Mouse (Mus musculus): ENCODE measurements at regions not wholly inside any gene's neighbourhood (a gene's known extent, or its start where the extent isn't known, plus 50 kb on each side); places are given as distances from the start of the nearest gene placed in this dataset.
A peak's percentile ranks its signal among the peaks of the same experiment; 100 is the strongest.
"Not testable (repeated sequence)": the region's sequence is repeated elsewhere in the genome, so short reads cannot be mapped to it uniquely, and the experiment has no call there.

DNA sequence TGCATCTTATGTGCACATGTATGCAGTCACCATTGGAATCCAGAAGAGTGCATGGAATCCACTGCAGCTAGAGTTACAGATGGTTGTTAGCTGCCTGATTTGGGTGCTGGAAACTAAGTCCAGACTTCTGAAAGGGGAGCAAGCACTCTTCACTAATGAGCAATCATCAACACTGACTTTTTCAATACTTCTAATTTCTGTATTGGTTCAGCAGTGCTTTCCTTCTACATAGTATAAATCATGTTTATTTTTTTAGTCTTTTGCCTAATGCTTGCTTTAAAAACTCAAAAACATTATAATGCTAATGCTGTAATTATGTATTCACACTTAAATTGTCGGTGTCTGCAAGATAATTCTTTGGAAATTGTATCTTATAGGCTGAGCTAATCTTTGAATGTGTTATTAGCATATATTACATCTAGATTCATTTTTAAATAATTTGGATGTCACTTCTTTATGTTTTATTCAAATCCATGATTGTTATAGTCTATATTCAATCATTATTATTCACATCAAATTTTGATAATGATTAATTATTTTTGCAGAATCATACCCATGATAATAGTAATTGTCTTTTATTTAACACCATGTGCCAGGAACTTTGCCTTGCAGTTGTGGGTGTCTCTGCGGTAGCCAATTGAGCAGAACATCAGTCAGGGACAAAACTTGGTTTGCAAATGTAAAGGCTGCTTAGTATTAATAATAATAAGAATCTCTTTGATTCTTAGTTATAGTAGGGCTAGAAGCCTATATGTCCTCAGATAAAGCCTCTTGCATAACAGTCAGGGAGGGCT is 172.7 kb upstream of the Cntnap5b start:
- DNase-seq: no peak

DNA sequence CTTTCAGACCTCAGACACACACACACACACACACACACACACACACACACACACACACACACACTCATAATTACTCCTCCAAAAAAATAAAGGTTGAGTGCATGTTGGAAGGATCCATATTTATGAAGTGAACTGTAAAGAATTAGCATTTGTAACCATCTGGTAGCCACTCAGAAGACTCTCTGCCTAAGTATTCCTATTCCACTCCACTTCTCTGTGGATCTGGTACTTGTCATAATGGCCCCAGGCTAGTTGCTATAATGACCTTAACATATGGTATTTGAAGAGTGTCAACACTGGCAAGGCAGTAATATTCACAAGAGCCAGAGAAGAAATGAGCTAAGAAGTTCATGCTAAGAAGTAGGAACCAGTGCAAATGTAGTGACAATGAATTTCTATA is 167.4 kb upstream of the Cntnap5b start:
- DNase-seq: no peak

DNA sequence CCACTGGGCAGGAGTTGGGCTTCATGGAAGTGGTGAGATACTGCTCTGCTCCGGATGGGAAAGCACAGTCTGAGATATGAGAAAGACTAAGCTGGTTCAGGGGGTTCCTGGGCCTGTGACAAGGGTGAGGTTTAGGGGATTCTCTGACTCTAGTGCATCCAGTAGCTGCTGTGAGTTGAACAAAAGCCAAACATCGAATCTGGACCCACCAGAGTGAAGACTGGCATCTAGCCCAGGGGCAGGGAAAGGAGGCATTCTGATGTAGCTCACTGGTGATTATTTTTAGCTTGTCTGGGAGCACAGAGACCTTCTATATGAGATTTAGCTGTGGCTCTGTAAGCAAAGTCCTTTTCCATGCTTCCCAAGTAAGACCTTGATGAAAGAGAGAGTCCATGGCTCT is 153.3 kb upstream of the Cntnap5b start:
- DNase-seq: peak; percentile 44 to 62

DNA sequence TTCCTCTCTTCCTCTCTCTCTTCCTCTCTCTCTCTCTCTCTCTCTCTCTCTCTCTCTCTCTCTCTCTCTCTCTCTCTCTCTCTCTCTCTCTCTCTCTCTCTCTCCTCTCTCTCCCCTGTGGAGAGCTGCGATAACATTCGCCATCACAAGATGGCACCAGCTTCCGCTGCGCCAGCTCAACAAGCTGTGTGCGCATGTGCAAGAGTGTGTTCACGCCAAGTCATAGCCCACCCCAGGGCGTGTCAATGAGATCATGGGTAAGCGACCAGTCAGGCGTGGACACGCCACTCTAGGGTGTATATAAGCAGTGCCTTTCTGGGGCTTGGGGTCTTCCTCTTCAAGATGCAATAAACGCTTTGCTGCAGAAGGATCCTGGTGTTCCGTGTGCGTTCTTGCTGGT is 141.6 kb upstream of the Cntnap5b start:
- not testable (repeated sequence) for DNase-seq

DNA sequence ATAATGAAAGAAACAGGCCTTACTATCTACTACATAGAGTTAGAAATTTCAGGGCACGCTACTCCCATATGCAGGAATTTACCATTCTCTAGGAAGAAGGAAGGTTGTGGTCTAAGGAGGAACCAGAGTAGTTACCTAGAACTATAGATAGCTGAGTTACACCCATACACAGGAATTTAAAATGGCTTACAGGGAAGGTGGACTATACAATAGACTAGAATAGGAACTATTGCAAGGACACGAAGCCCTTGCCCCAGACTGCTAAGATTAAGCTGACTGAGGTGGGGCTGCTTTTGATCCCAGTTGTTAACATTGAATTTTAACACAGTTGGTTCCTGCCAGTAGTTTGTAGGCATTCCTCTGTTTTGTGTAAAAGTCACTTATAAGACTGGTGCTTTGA is 108.9 kb upstream of the Cntnap5b start:
- DNase-seq: no peak

DNA sequence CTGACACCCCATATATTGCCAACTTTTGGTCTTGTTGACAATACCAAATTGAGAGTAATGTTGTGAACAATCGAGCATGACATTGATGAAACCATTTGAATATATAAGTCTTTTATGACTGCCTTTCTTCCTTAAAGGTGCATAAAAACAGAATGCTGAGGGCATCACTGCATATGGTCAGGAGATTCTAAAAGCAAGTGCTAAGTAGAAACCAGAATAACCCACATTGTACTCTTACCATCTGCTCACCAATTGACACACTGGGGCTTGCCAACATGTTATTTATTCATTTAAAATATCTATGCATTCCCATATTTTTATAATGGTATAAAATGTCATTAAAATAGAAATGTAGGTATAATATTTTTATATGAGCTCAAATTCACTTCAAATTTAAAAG is 92.6 kb upstream of the Cntnap5b start:
- no peak for DNase-seq

DNA sequence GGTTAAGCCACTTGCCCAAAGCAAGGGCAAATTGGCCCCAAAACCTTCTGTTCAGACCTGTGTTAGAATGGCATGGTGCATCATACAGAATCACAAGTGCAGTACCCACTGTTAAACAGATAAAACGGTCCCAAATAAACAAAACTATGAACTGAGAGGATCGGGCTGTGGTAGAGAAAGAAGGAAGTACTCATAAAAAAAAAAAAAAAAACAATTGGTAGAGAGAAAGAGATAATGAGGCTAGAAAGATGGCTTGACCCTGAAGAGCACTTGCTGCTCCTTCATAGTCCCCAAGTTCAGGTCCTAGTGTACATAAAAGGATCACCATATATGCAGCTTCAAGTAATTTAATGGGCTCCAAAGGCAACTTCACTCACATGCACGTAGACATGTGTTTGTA is 75.5 kb upstream of the Cntnap5b start:
- no peak for DNase-seq

DNA sequence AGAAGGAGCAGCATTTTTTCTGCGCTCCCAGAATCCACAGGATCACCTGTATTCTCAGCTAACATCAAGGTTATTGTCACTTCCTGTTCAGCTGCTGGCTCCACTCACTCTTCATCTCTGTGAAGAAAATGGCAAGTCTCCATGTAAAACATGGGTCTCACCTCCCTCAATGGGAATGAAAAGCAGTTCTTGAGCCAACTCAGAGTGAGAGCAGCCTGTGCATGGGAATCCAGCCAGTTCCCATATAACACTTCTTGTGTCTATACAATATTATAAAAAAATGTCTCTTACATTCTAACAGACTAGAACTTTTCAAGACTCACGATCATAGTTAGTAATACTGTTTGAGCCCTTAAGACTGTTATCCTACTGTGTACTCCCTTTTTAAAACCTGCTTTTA is 57.7 kb upstream of the Cntnap5b start:
- peak in 1 of 2 experiments; percentile 3 for DNase-seq

DNA sequence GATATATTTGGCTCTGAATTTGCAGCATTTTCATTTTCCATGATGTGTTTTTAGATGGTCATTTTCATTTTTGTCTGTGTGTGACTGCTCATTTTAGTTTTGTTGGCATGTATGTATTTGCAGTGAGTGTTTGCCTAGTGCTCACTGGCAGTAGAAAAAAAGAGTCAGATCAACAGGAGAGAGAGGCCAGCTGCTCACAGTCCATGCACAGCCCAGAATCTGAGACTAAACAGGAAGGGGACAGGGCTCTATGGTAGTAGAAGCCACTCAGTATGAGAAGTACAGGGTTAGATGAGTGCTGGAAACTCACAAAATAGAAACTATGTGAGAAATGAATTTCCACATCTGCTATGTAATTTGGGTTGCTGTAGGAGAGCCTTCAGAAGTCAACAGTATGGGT is 56.3 kb upstream of the Cntnap5b start:
- no peak for DNase-seq
